Mouse (Mus musculus): ENCODE measurements around the gene Atp1b1. TPM values are rescaled to one million over a fixed set of nuclear protein-coding genes. Genes with fewer than 3 reads are reported as not detected.

The Atp1b1 gene
- total and polyA plus RNA-seq, 3 experiments, result 0.17 to 0.32 (median 0.23) TPM

- Histone ChIP-seq H3K27me3 (replicated peaks) (no peaks in the 10 kb centered on the region), H3K4me1 (ENCODE audit: control insufficient read depth in 1 of 2, insufficient read depth in 2 of 2) (peaks cover 3 to 14% of the 10 kb centered on the region in 2 experiments; a peak in 3 of 4 replicates), H3K27ac (ENCODE audit: insufficient read depth, low read depth) (no peak overlapping the region), H3K4me2 (ENCODE audit: insufficient read depth, low read depth, poor library complexity, severe bottlenecking) (no peak overlapping the region), H3K4me3 (replicated peaks in 1 of 3; ENCODE audit: low read depth in 2 of 3, low read length in 2 of 3, poor library complexity in 1 of 3) (no peak overlapping the region), H3K79me2 (replicated peaks; ENCODE audit: control insufficient read depth, extremely low read depth, insufficient read depth, poor library complexity, severe bottlenecking) (no peaks in the 10 kb centered on the region), H3K36me3 (replicated peaks in 1 of 2; ENCODE audit: control insufficient read depth in 1 of 2, insufficient read depth in 1 of 2, low read length in 1 of 2) (no peaks in the 10 kb centered on the region), H3K9ac (ENCODE audit: insufficient read depth, low read depth) (no peak overlapping the region), H3K9me3 (replicated peaks; ENCODE audit: low read length) (no peaks in the 10 kb centered on the region)
- TF ChIP-seq EP300 (IDR thresholded peaks at IDR 0.05; ENCODE audit: low read length) (no peak), NELFE (IDR thresholded peaks at IDR 0.05; ENCODE audit: low read depth, low read length) (no peak), UBTF (IDR thresholded peaks at IDR 0.05; ENCODE audit: low read depth, low read length) (no peak), BHLHE40 (IDR thresholded peaks at IDR 0.05; ENCODE audit: low read depth, low read length) (no peak), ZKSCAN1 (IDR thresholded peaks at IDR 0.05; ENCODE audit: borderline replicate concordance, low read depth, low read length) (no peak), JUN (IDR thresholded peaks at IDR 0.05; ENCODE audit: insufficient read depth, low read depth, low read length) (no peak), RAD21 (IDR thresholded peaks at IDR 0.05; ENCODE audit: low read depth, low read length) (no peak)
- dilution Hi-C loops (cut with MboI; ENCODE audit: extremely low pct_ligation_motif_present, extremely low pct_unique_long_range_greater_than_20kb, low sequenced_read_pairs) (no loop called here), in situ Hi-C loops (cut with MboI; ENCODE audit: low pct_ligation_motif_present, low pct_unique_long_range_greater_than_20kb, low sequenced_read_pairs) (no loop called here)
- no peak for DNase-seq (ENCODE audit: extremely low read depth)
These were observed 31.9 kb upstream of the Atp1b1 start for GRCm38 (mm10) chr1:164489961-164490594.

DNA sequence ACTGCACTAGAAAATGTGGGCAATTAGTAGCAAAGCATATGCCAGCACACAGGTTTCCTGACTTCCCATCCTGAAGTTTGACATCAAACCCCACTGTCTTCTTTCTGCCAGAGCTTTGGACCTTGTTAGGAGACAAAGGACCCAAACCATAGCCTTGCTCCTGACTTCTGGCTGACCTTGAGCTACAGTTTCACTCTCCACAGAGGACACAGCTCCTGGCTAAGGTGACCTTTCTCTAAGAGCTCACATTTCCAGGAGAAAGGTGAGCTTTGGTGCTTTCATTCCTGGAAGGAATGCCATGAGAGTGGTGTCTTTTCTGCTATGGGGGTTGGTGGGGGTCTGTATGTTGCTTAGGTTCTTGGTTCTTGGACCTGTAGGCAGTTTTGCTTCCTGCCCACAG lies 25.6 kb upstream of the Atp1b1 start:
- TF ChIP-seq MAFK (IDR thresholded peaks at IDR 0.05; ENCODE audit: insufficient replicate concordance, low read length) (no peak), KAT2A (IDR thresholded peaks at IDR 0.05; ENCODE audit: insufficient replicate concordance, low read length) (no peak)
- Histone ChIP-seq H3K36me3 (replicated peaks in 1 of 2; ENCODE audit: control insufficient read depth in 1 of 2, insufficient read depth in 1 of 2, low read length in 1 of 2) (no peaks in the 10 kb centered on the region), H3K9me3 (replicated peaks; ENCODE audit: low read length) (no peaks in the 10 kb centered on the region), H3K9ac (ENCODE audit: insufficient read depth, low read depth) (no peak overlapping the region), H3K27me3 (replicated peaks) (no peaks in the 10 kb centered on the region), H3K4me2 (ENCODE audit: insufficient read depth, low read depth, poor library complexity, severe bottlenecking) (no peak overlapping the region), H3K79me2 (replicated peaks; ENCODE audit: control insufficient read depth, extremely low read depth, insufficient read depth, poor library complexity, severe bottlenecking) (no peaks in the 10 kb centered on the region), H3K4me3 (replicated peaks in 1 of 3; ENCODE audit: low read depth in 2 of 3, low read length in 2 of 3, poor library complexity in 1 of 3) (no peak overlapping the region), H3K4me1 (ENCODE audit: control insufficient read depth in 1 of 2, insufficient read depth in 2 of 2) (no peaks in the 10 kb centered on the region), H3K27ac (ENCODE audit: insufficient read depth, low read depth) (no peak overlapping the region)
- dilution Hi-C loops (cut with MboI; ENCODE audit: extremely low pct_ligation_motif_present, extremely low pct_unique_long_range_greater_than_20kb, low sequenced_read_pairs) (no loop called here), in situ Hi-C loops (cut with MboI; ENCODE audit: low pct_ligation_motif_present, low pct_unique_long_range_greater_than_20kb, low sequenced_read_pairs) (no loop called here)
- no peak for DNase-seq (ENCODE audit: extremely low read depth)

DNA sequence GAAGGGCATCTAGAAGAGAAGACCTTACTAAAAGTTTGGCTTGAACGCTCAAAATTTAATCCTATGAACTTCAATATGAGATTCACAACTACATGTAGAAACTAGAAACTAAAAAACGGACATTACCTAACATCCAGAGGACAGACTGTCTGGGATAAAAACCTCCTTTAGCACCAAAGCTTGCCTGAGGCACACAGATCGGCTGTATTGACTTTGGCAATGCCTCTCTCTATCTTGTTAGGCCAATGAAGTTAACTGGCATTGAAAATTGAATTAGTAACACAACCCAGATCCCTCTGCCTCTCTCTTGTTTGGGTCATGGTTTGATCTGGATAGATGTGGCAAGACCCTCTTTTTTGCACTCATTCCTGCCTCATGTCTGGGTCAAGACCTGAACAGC lies 24.7 kb upstream of the Atp1b1 start:
- Histone ChIP-seq H3K27ac (ENCODE audit: insufficient read depth, low read depth) (no peak overlapping the region), H3K9ac (ENCODE audit: insufficient read depth, low read depth) (no peak overlapping the region), H3K4me3 (replicated peaks in 1 of 3; ENCODE audit: low read depth in 2 of 3, low read length in 2 of 3, poor library complexity in 1 of 3) (no peak overlapping the region), H3K4me1 (ENCODE audit: control insufficient read depth in 1 of 2, insufficient read depth in 2 of 2) (no peaks in the 10 kb centered on the region), H3K36me3 (replicated peaks in 1 of 2; ENCODE audit: control insufficient read depth in 1 of 2, insufficient read depth in 1 of 2, low read length in 1 of 2) (no peaks in the 10 kb centered on the region), H3K79me2 (replicated peaks; ENCODE audit: control insufficient read depth, extremely low read depth, insufficient read depth, poor library complexity, severe bottlenecking) (no peaks in the 10 kb centered on the region), H3K4me2 (ENCODE audit: insufficient read depth, low read depth, poor library complexity, severe bottlenecking) (no peak overlapping the region), H3K9me3 (replicated peaks; ENCODE audit: low read length) (no peaks in the 10 kb centered on the region), H3K27me3 (replicated peaks) (no peaks in the 10 kb centered on the region)
- dilution Hi-C loops (cut with MboI; ENCODE audit: extremely low pct_ligation_motif_present, extremely low pct_unique_long_range_greater_than_20kb, low sequenced_read_pairs), result no loop called here
- no peak for DNase-seq (ENCODE audit: extremely low read depth)
- TF ChIP-seq EP300 (IDR thresholded peaks at IDR 0.05; ENCODE audit: low read length) (no peak), UBTF (IDR thresholded peaks at IDR 0.05; ENCODE audit: low read depth, low read length) (no peak), NELFE (IDR thresholded peaks at IDR 0.05; ENCODE audit: low read depth, low read length) (no peak), POLR2AphosphoS2 (IDR thresholded peaks at IDR 0.05; ENCODE audit: low read depth, low read length) (no peak), SMC3 (IDR thresholded peaks at IDR 0.05; ENCODE audit: low read depth, low read length) (no peak), JUND (conservative IDR thresholded peaks at IDR 0.05; ENCODE audit: low read depth, low read length) (no peak), BHLHE40 (IDR thresholded peaks at IDR 0.05; ENCODE audit: low read depth, low read length) (no peak), GABPA (IDR thresholded peaks at IDR 0.05; ENCODE audit: insufficient replicate concordance, low read depth, low read length) (no peak), CHD1 (IDR thresholded peaks at IDR 0.05; ENCODE audit: low read depth, low read length) (no peak), ELF1 (IDR thresholded peaks at IDR 0.05; ENCODE audit: low read depth, low read length) (no peak), ZMIZ1 (IDR thresholded peaks at IDR 0.05; ENCODE audit: low read depth, low read length) (no peak), ZKSCAN1 (IDR thresholded peaks at IDR 0.05; ENCODE audit: borderline replicate concordance, low read depth, low read length) (no peak), USF1 (IDR thresholded peaks at IDR 0.05; ENCODE audit: low read depth, low read length) (no peak), MAFK (IDR thresholded peaks at IDR 0.05; ENCODE audit: insufficient replicate concordance, low read length) (no peak), JUN (IDR thresholded peaks at IDR 0.05; ENCODE audit: insufficient read depth, low read depth, low read length) (no peak)
- in situ Hi-C loops (cut with MboI; ENCODE audit: low pct_ligation_motif_present, low pct_unique_long_range_greater_than_20kb, low sequenced_read_pairs), result no loop called here
